ENCODE assay signal across 8 mouse cellular contexts in the genomic region with DNA sequence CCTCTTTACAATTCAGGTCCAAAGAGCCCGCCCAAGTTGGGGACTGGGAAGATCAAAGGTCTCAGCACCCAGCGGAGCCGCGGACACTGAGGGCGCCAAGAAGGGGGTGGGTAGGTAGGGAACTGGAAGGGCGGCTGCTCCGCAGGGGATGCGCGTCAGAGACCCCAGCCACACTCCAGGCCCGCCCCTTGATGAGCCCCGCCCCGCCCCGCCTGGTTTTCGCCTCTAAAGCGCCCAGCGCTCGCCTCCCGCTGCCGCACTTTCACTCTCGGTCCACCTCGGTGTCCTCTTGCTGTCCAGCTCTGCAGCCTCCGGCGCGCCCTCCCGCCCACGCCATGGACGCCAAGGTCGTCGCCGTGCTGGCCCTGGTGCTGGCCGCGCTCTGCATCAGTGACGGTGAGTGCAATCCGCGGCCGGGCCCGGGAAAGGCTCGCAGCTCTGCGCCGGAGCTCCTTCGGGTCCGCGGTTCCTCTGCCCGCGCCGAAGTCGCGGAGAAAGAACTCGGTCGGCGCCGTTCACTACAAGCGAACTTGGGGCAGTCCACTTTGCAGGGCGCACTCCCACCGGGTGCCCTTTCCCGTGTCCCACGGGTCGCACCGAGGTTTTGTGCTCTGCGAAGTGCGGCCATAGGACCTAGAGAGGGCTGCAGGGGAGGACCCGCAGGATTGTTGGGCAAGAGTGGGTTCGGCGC. TPM values are rescaled to one million over a fixed set of nuclear protein-coding genes. Genes with fewer than 3 reads are reported as not detected.
DNase-seq lines count a peak whose midpoint lies in the region; ATAC-seq and TF ChIP-seq lines count a peak whose summit lies in the region.

A gene (plus strand): TSS at position 215 of the 691 bp plus-strand sequence.

- DNase-seq in MN1 (ENCODE audit: low spot score): peak; percentile 20
- peak; percentile 80 for DNase-seq in adrenal gland, postnatal 25 days
- DNase-seq in heart, postnatal 14 days: peak; percentile 81 to 82
- no peak for DNase-seq in large intestine, adult 2 months (ENCODE audit: low read depth, low spot score)
- peak; percentile 75 for DNase-seq in lung, embryonic 14.5 days
- peak; percentile 57 for DNase-seq in retina, embryonic 14.5 days (ENCODE audit: low spot score)
- no peak for DNase-seq in thymus, adult 18-20 months

- H3K36me3 ChIP-seq in forebrain, embryonic 16.5 days (ENCODE audit: control insufficient read depth, insufficient read depth): no peaks in the 10 kb centered on the region
- H3K36me3 ChIP-seq in lung, embryonic 14.5 days (ENCODE audit: insufficient read depth): 0 out of 2 replicates have a peak, but pooled peaks cover 7% of the 10 kb centered on the region

- H3K4me1 ChIP-seq in forebrain, embryonic 16.5 days (replicated peaks; ENCODE audit: control insufficient read depth, insufficient read depth, low read length): peaks cover 26% of the 10 kb centered on the region
- H3K4me1 ChIP-seq in lung, embryonic 14.5 days (ENCODE audit: insufficient read depth): peaks cover 3% of the 10 kb centered on the region; the same call in 1 of the 2 replicates

- H3K9me3 ChIP-seq in forebrain, embryonic 16.5 days (ENCODE audit: control insufficient read depth, low read length): no peaks in the 10 kb centered on the region
- H3K9me3 ChIP-seq in lung, embryonic 14.5 days (ENCODE audit: low read depth, low read length): no peaks in the 10 kb centered on the region

- ATAC-seq in forebrain, embryonic 16.5 days: peak; percentile 62
- ATAC-seq in lung, embryonic 14.5 days (ENCODE audit: insufficient read depth): peak; percentile 73

- H3K4me2 ChIP-seq in forebrain, embryonic 16.5 days (ENCODE audit: low read length): peak within 1 kb of the TSS; percentile 66
- H3K4me2 ChIP-seq in lung, embryonic 14.5 days: peak within 1 kb of the TSS; percentile 87

- intact Hi-C loops in heart, postnatal 14 days (cut with DNase I): loop anchor here (5.0 to 10.0 kb wide), 4 partner anchors 204 to 589 kb away; no protein-coding TSS in a partner anchor

- peaks cover 22% of the 10 kb centered on the region for H3K27me3 ChIP-seq in forebrain, embryonic 16.5 days (replicated peaks; ENCODE audit: control insufficient read depth, insufficient read depth, low read length)
- peaks cover 33% of the 10 kb centered on the region for H3K27me3 ChIP-seq in lung, embryonic 14.5 days (ENCODE audit: insufficient read depth, low read length)

- H3K9ac ChIP-seq in forebrain, embryonic 16.5 days (replicated peaks; ENCODE audit: low read depth, low read length): peak within 1 kb of the TSS; percentile 59
- H3K9ac ChIP-seq in lung, embryonic 14.5 days: peak within 1 kb of the TSS; percentile 68

- TF ChIP-seq CTCF in lung, embryonic 14.5 days (IDR thresholded peaks at IDR 0.05; ENCODE audit: low read depth): no peak

- H3K4me3 ChIP-seq in forebrain, embryonic 16.5 days (replicated peaks; ENCODE audit: low read length): peak within 1 kb of the TSS; percentile 61
- peak within 1 kb of the TSS; percentile 64 for H3K4me3 ChIP-seq in lung, embryonic 14.5 days (ENCODE audit: low read depth, low read length)

- H3K27ac ChIP-seq in forebrain, embryonic 16.5 days (ENCODE audit: low read length): no peak within 1 kb of the TSS
- peak within 1 kb of the TSS; percentile 50; the same call in 1 of the 2 replicates for H3K27ac ChIP-seq in lung, embryonic 14.5 days (ENCODE audit: low read depth)

- under 1% methylated on average over 50 of the region's 64 CpGs for WGBS in forebrain, embryonic 16.5 days
- WGBS in large intestine, adult 2 months: 2% methylated on average over 64 of the region's 64 CpGs
- WGBS in lung, embryonic 14.5 days: under 1% methylated on average over 62 of the region's 64 CpGs

RNA-seq across cellular contexts. Expression of the gene that starts here (rescaled TPM):
- 41.3 and 44.5 TPM in 2 replicates for total RNA-seq in adrenal gland, postnatal 25 days (2021)
- polyA plus RNA-seq in forebrain, embryonic 16.5 days (2015; fragmentation: Nextera tagmentation; extraction: Ambion mirVana): 55.6 and 89.6 TPM in 2 replicates
- total RNA-seq in heart, postnatal 14 days (2021): 100 to 1,000 TPM; 134 to 149 TPM
- polyA plus RNA-seq in large intestine, adult 2 months (2012; rRNA removed): 59.9 and 67.1 TPM in 2 replicates
- 87.4 and 91.0 TPM in 2 replicates for polyA plus RNA-seq in lung, embryonic 14.5 days (2014; fragmentation: Nextera tagmentation; extraction: Ambion mirVana)

Comparison
In these comparisons a context has a peak if more than half of its experiments do, and no peak if none do; other contexts are left out.
1. DNase-seq: peak in MN1 (single experiment), adrenal gland, postnatal 25 days (single experiment), heart, postnatal 14 days (2 of 2), lung, embryonic 14.5 days (single experiment) and retina, embryonic 14.5 days (single experiment); none in large intestine, adult 2 months (single experiment) and thymus, adult 18-20 months (0 of 2).